Mouse (Mus musculus): ENCODE results near the gene Cenps.

DNA sequence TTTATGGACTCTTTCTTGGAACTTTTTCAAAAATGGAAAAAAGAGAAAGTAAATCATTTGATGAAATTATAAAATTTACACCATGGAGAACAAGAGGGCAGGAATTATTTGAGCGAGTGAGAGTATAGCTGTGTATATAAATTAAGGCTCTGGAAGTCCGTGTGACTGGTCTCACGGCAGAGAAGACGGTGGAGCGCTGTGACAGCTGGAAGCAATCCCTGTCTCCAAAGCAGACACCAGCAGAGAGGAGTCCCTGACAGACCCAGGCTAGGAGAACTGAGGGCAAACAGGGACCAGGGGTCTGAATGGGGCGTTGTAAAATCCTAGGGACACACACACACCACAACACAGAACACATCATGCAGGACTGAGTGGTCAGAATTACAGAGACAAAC, 11.3 kb downstream of the Cenps start:
- TF ChIP-seq EP300 (IDR thresholded peaks at IDR 0.05; ENCODE audit: low read depth) (no peak), CTCF (IDR thresholded peaks at IDR 0.05; ENCODE audit: low read depth) (no peak)
